Mouse (Mus musculus) limb, embryonic 13.5 days (tissue): Measurements from ENCODE around the gene Hspg2. TPM values are rescaled to one million over a fixed set of nuclear protein-coding genes. Genes with fewer than 3 reads are reported as not detected.

Experiments
- ATAC-seq: fragments of 200-750 bp; cut with Nextera tagmentation; 2 replicates; pipeline ENCODE4 v1.8.0; 2017; ENCODE audit warnings: low read depth, moderate number of reproducible peaks, moderate TSS enrichment; ENCODE audit not compliant: low FRiP score
- H3K27ac ChIP-seq: fragments of 300-500 bp; sonication (generic); 2 replicates; pipeline ENCODE4 v1.5.1; 2015; ENCODE audit warnings: inconsistent platforms, mild to moderate bottlenecking, moderate library complexity
- H3K27me3 ChIP-seq: fragments of 300-500 bp; sonication (generic); 2 replicates; pipeline ENCODE4 v1.6.1; 2015; ENCODE audit warnings: mild to moderate bottlenecking, inconsistent platforms
- H3K36me3 ChIP-seq: fragments of 300-500 bp; sonication (generic); 2 replicates; pipeline ENCODE4 v1.6.1; 2015; ENCODE audit warnings: inconsistent platforms, mild to moderate bottlenecking, moderate library complexity
- H3K4me1 ChIP-seq: fragments of 300-500 bp; sonication (generic); 2 replicates; pipeline ENCODE4 v1.6.1; 2015; ENCODE audit warnings: inconsistent platforms
- H3K4me2 ChIP-seq: fragments of 300-500 bp; sonication (generic); replicated peaks from 2 replicates; pipeline ENCODE4 v1.6.1; 2015; ENCODE audit warnings: inconsistent platforms, mild to moderate bottlenecking, moderate library complexity
- H3K4me3 ChIP-seq: fragments of 300-500 bp; sonication (generic); 2 replicates; pipeline ENCODE4 v1.5.1; 2015; ENCODE audit warnings: moderate library complexity, mild to moderate bottlenecking, inconsistent platforms
- H3K9ac ChIP-seq: fragments of 300-500 bp; sonication (generic); 2 replicates; pipeline ENCODE4 v1.6.1; 2015; ENCODE audit warnings: mild to moderate bottlenecking, inconsistent platforms
- H3K9me3 ChIP-seq: fragments of 300-500 bp; sonication (generic); 2 replicates; pipeline ENCODE4 v1.6.1; 2016; ENCODE audit warnings: inconsistent platforms
- WGBS: fragments of 180-500 bp; shearing (Covaris S2); methylation state at CpG from one replicate; pipeline ENCODE4 v1.1.7; 2015; 5-methylcytosine and 5-hydroxymethylcytosine counted together
- polyA plus RNA-seq: library from polyadenylated mRNA; unstranded; fragments of >200 nt; fragmentation: Nextera tagmentation; extraction: Ambion mirVana; gene quantifications from 2 replicates; pipeline ENCODE4 v1.2.1, GENCODE M21; 2015

Hspg2 gene
- polyA plus RNA-seq, 1 experiment from 2014 or later, result 29.6 TPM

- no peak overlapping the region for H3K4me3 ChIP-seq
- H3K4me2 ChIP-seq, result no peak overlapping the region
- H3K36me3 ChIP-seq, result peaks cover 21% of the 10 kb centered on the region
- H3K27me3 ChIP-seq, result no peaks in the 10 kb centered on the region
- no peaks in the 10 kb centered on the region for H3K9me3 ChIP-seq
- no peak for ATAC-seq
- WGBS, result 53% methylated on average over 5 of the region's 5 CpGs
- H3K4me1 ChIP-seq, result peaks cover 70% of the 10 kb centered on the region
- H3K9ac ChIP-seq, result 0 out of 2 replicates have a peak overlapping the region, but pooled peaks have one; percentile 43
- H3K27ac ChIP-seq, result peak overlapping the region; percentile 87
These were observed 28.8 kb downstream of the Hspg2 start for GRCm38 (mm10) chr4:137497367-137497766.

GRCm38 (mm10) chr4:137497892-137498722, 29.5 kb downstream of the Hspg2 start:
- no peaks in the 10 kb centered on the region for H3K27me3 ChIP-seq
- peak overlapping the region; percentile 21 for H3K4me2 ChIP-seq
- peaks cover 63% of the 10 kb centered on the region for H3K4me1 ChIP-seq
- H3K9me3 ChIP-seq, result no peaks in the 10 kb centered on the region
- no peak overlapping the region for H3K4me3 ChIP-seq
- peaks cover 23% of the 10 kb centered on the region for H3K36me3 ChIP-seq
- ATAC-seq, result no peak
- peak overlapping the region; percentile 43 for H3K9ac ChIP-seq
- peak overlapping the region; percentile 87 for H3K27ac ChIP-seq
- 29% methylated on average over 9 of the region's 9 CpGs for WGBS

- Histone ChIP-seq H3K4me2 (peak overlapping the region; percentile 21; the same call in 1 of the 2 replicates), H3K36me3 (peaks cover 32% of the 10 kb centered on the region), H3K4me1 (peaks cover 58% of the 10 kb centered on the region), H3K9ac (0 out of 2 replicates have a peak overlapping the region, but pooled peaks have one; percentile 43), H3K4me3 (no peak overlapping the region), H3K27ac (peak overlapping the region; percentile 87), H3K27me3 (no peaks in the 10 kb centered on the region), H3K9me3 (no peaks in the 10 kb centered on the region)
- WGBS, result 87% methylated on average over 9 of the region's 9 CpGs
- ATAC-seq, result no peak
These were observed 30.5 kb downstream of the Hspg2 start for GRCm38 (mm10) chr4:137498882-137499583.

- H3K36me3 ChIP-seq, result peaks cover 43% of the 10 kb centered on the region
- H3K27ac ChIP-seq, result no peak overlapping the region
- no peak overlapping the region for H3K4me3 ChIP-seq
- H3K4me1 ChIP-seq, result peaks cover 47% of the 10 kb centered on the region
- H3K27me3 ChIP-seq, result no peaks in the 10 kb centered on the region
- no peak for ATAC-seq
- H3K4me2 ChIP-seq, result no peak overlapping the region
- 77% methylated on average over 12 of the region's 12 CpGs for WGBS
- H3K9ac ChIP-seq, result 0 out of 2 replicates have a peak overlapping the region, but pooled peaks have one; percentile 21
- no peaks in the 10 kb centered on the region for H3K9me3 ChIP-seq
These were observed 31.6 kb downstream of the Hspg2 start for GRCm38 (mm10) chr4:137500149-137500548.

GRCm38 (mm10) chr4:137500953-137501352, 32.4 kb downstream of the Hspg2 start:
- Histone ChIP-seq H3K27me3 (no peaks in the 10 kb centered on the region), H3K27ac (no peak overlapping the region), H3K4me3 (no peak overlapping the region), H3K4me1 (peaks cover 39% of the 10 kb centered on the region), H3K4me2 (no peak overlapping the region), H3K9ac (no peak overlapping the region), H3K36me3 (peaks cover 50% of the 10 kb centered on the region), H3K9me3 (no peaks in the 10 kb centered on the region)
- 87% methylated on average over 5 of the region's 5 CpGs for WGBS
- no peak for ATAC-seq

- H3K4me1 ChIP-seq, result peaks cover 35% of the 10 kb centered on the region
These were observed 33.6 kb downstream of the Hspg2 start for GRCm38 (mm10) chr4:137502183-137502582.

GRCm38 (mm10) chr4:137502801-137503200, 34.2 kb downstream of the Hspg2 start:
- H3K9me3 ChIP-seq, result no peaks in the 10 kb centered on the region
- no peak overlapping the region for H3K4me2 ChIP-seq
- 80% methylated on average over 7 of the region's 7 CpGs for WGBS
- no peak for ATAC-seq
- H3K27ac ChIP-seq, result peak overlapping the region; percentile 65; the same call in 1 of the 2 replicates
- H3K4me3 ChIP-seq, result no peak overlapping the region
- no peaks in the 10 kb centered on the region for H3K27me3 ChIP-seq
- H3K36me3 ChIP-seq, result peaks cover 62% of the 10 kb centered on the region
- H3K4me1 ChIP-seq, result peaks cover 28% of the 10 kb centered on the region
- no peak overlapping the region for H3K9ac ChIP-seq

More at GRCm38 (mm10) chr4:137502183-137502582, 33.6 kb downstream of the Hspg2 start:
- H3K36me3 ChIP-seq, result peaks cover 56% of the 10 kb centered on the region
- 91% methylated on average over 10 of the region's 10 CpGs for WGBS
- H3K9ac ChIP-seq, result no peak overlapping the region
- no peak overlapping the region for H3K4me2 ChIP-seq
- no peak overlapping the region for H3K27ac ChIP-seq
- no peaks in the 10 kb centered on the region for H3K27me3 ChIP-seq
- no peak overlapping the region for H3K4me3 ChIP-seq
- no peaks in the 10 kb centered on the region for H3K9me3 ChIP-seq
- no peak for ATAC-seq

- peak; percentile 54 for ATAC-seq
- H3K9me3 ChIP-seq, result no peaks in the 10 kb centered on the region
- H3K36me3 ChIP-seq, result peaks cover 69% of the 10 kb centered on the region
- H3K4me2 ChIP-seq, result no peak overlapping the region
- 74% methylated on average over 6 of the region's 6 CpGs for WGBS
- no peaks in the 10 kb centered on the region for H3K27me3 ChIP-seq
- H3K27ac ChIP-seq, result peak overlapping the region; percentile 65
- peaks cover 21% of the 10 kb centered on the region for H3K4me1 ChIP-seq
- no peak overlapping the region for H3K4me3 ChIP-seq
- no peak overlapping the region for H3K9ac ChIP-seq
These were observed 35.0 kb downstream of the Hspg2 start for GRCm38 (mm10) chr4:137503509-137503971.

GRCm38 (mm10) chr4:137506629-137507028, 38.1 kb downstream of the Hspg2 start:
- WGBS, result 92% methylated on average over 10 of the region's 10 CpGs
- Histone ChIP-seq H3K4me2 (no peak overlapping the region), H3K4me3 (no peak overlapping the region), H3K27ac (no peak overlapping the region), H3K4me1 (0 out of 2 replicates have a peak, but pooled peaks cover 3% of the 10 kb centered on the region), H3K9ac (no peak overlapping the region), H3K36me3 (peaks cover 91% of the 10 kb centered on the region), H3K9me3 (no peaks in the 10 kb centered on the region), H3K27me3 (no peaks in the 10 kb centered on the region)
- no peak for ATAC-seq

GRCm38 (mm10) chr4:137509528-137509927, 41.0 kb downstream of the Hspg2 start:
- ATAC-seq, result no peak
- Histone ChIP-seq H3K36me3 (peaks cover 91% of the 10 kb centered on the region), H3K9me3 (no peaks in the 10 kb centered on the region), H3K4me2 (no peak overlapping the region), H3K27ac (no peak overlapping the region), H3K4me3 (no peak overlapping the region), H3K4me1 (no peaks in the 10 kb centered on the region), H3K9ac (no peak overlapping the region), H3K27me3 (no peaks in the 10 kb centered on the region)
- WGBS, result 84% methylated on average over 9 of the region's 9 CpGs

GRCm38 (mm10) chr4:137510021-137510696, 41.6 kb downstream of the Hspg2 start:
- H3K36me3 ChIP-seq, result peaks cover 90% of the 10 kb centered on the region
- H3K4me1 ChIP-seq, result no peaks in the 10 kb centered on the region
- no peaks in the 10 kb centered on the region for H3K9me3 ChIP-seq
- 81% methylated on average over 15 of the region's 15 CpGs for WGBS
- H3K4me2 ChIP-seq, result no peak overlapping the region
- H3K27ac ChIP-seq, result no peak overlapping the region
- H3K4me3 ChIP-seq, result no peak overlapping the region
- no peak overlapping the region for H3K9ac ChIP-seq
- ATAC-seq, result no peak
- no peaks in the 10 kb centered on the region for H3K27me3 ChIP-seq

- H3K27me3 ChIP-seq, result no peaks in the 10 kb centered on the region
- H3K4me3 ChIP-seq, result no peak overlapping the region
- H3K4me2 ChIP-seq, result no peak overlapping the region
- no peaks in the 10 kb centered on the region for H3K4me1 ChIP-seq
- WGBS, result 80% methylated on average over 6 of the region's 6 CpGs
- ATAC-seq, result no peak
- no peaks in the 10 kb centered on the region for H3K9me3 ChIP-seq
- H3K27ac ChIP-seq, result no peak overlapping the region
- H3K9ac ChIP-seq, result no peak overlapping the region
- peaks cover 98% of the 10 kb centered on the region for H3K36me3 ChIP-seq
These were observed 44.3 kb downstream of the Hspg2 start for GRCm38 (mm10) chr4:137512897-137513296.
